Mouse (Mus musculus) liver, adult 2 months (tissue): ENCODE results near the gene Mlxip. TPM values are rescaled to one million over a fixed set of nuclear protein-coding genes. Genes with fewer than 3 reads are reported as not detected.

Experiments
- DNase-seq: peaks from one replicate; pipeline ENCODE4 v3.0.0-alpha.2; 2011; ENCODE audit warnings: low read depth, low spot score; ENCODE audit errors: extremely low read depth
- H3K27ac ChIP-seq: fragments of 200-500 bp; replicated peaks from 2 replicates; pipeline ENCODE4 v1.5.1; 2012; ENCODE audit warnings: low read depth, mild to moderate bottlenecking, control low read depth, inconsistent platforms, low read length; ENCODE audit not compliant: insufficient read depth
- H3K27me3 ChIP-seq: fragments of 200-500 bp; 2 replicates; pipeline ENCODE4 v1.6.1; 2012; ENCODE audit warnings: mild to moderate bottlenecking, moderate library complexity, low read length, inconsistent platforms; ENCODE audit not compliant: control insufficient read depth, insufficient read depth
- H3K36me3 ChIP-seq: fragments of 200-500 bp; 2 replicates; pipeline ENCODE4 v1.6.1; 2012; ENCODE audit warnings: low read length, inconsistent platforms; ENCODE audit not compliant: control insufficient read depth, insufficient read depth
- H3K4me1 ChIP-seq: fragments of 200-500 bp; 2 replicates; pipeline ENCODE4 v1.6.1; 2011; ENCODE audit warnings: low read length; ENCODE audit not compliant: control insufficient read depth, insufficient read depth
- H3K4me3 ChIP-seq: fragments of 200-500 bp; 2 replicates; pipeline ENCODE4 v1.5.1; 2011; ENCODE audit warnings: low read depth, mild to moderate bottlenecking, control low read depth, low read length, moderate library complexity; ENCODE audit not compliant: insufficient read depth
- H3K79me2 ChIP-seq: fragments of 200-500 bp; 2 replicates; pipeline ENCODE4 v1.6.1; 2012; ENCODE audit warnings: inconsistent platforms, mild to moderate bottlenecking, low read length, moderate library complexity; ENCODE audit not compliant: control insufficient read depth, insufficient read depth
- H3K9ac ChIP-seq: fragments of 200-500 bp; 2 replicates; pipeline ENCODE4 v1.6.1; 2012; ENCODE audit warnings: low read depth, mild to moderate bottlenecking, control low read depth, inconsistent platforms, low read length
- CTCF ChIP-seq: fragments of 200-500 bp; IDR thresholded peaks from 2 replicates; pipeline ENCODE4 v1.5.1; 2011; ENCODE audit warnings: low read depth, low read length, control low read depth
- POLR2A ChIP-seq: fragments of 200-500 bp; IDR thresholded peaks from 2 replicates; pipeline ENCODE4 v1.6.1; 2011; ENCODE audit warnings: low read length, control low read depth; ENCODE audit not compliant: insufficient read depth; ENCODE audit errors: extremely low read depth
- WGBS: fragments of 180-500 bp; shearing (Covaris S2); methylation state at CpG from one replicate; pipeline ENCODE4 v1.1.7; 2018; 5-methylcytosine and 5-hydroxymethylcytosine counted together
- polyA plus RNA-seq: library from polyadenylated mRNA; depleted of rRNA; stranded (reverse); fragments of >200 nt; gene quantifications from 2 replicates; pipeline ENCODE4 v1.2.3, GENCODE M21; 2012; rRNA removed
- total RNA-seq: library from RNA; depleted of rRNA; stranded (reverse); fragments of >200 nt; gene quantifications from 2 replicates; pipeline ENCODE4 v1.2.3, GENCODE M21; 2014; rRNA removed

The Mlxip gene
- total and polyA plus RNA-seq, 2 experiments = 2.0 to 5.1 TPM

DNA sequence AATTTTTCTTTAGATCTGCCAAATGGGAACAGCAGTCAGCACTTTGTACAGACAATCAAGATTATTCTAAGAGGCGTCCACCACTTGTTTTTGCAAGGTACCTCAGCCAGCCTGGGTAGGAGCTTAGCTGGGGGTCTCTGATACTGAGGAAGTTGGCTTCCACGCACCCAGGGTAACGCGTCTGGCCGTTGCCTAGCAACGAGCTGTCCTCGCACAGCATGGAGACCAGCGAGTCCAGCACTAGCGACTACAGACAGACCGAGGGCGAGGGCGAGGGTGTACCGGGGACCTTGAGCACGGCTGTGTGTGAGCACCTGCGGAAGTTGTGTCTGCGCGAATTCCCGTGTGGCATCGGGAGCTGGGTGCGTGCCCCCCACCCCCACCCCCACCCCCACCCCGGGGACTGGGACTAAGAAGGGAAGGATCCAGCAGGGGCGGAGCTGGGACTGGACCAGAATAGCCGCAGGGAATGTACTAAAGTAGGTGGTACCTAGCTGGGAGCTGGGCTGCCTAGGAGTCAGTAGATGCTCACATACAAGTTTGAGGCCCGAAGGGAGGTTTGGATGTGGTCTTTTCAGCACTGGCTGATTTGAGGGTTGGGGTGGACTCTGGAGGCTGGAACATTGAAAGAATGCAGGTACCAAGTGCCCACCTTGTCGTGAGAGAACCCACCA is 94.7 kb downstream of the Mlxip start, which contains the start of the genes Lrrc43 and Il31:
TSS of gene Lrrc43 (plus strand) at position 194 of the 674 bp plus-strand sequence.
TSS of gene Il31 (minus strand) at position 378 of the 674 bp plus-strand sequence.
- Histone ChIP-seq H3K79me2 (no peaks in the 10 kb centered on the region), H3K4me1 (no peaks in the 10 kb centered on the region), H3K36me3 (no peaks in the 10 kb centered on the region), H3K4me3 (no peak within 1 kb of the TSS), H3K27ac (no peak within 1 kb of the TSS), H3K27me3 (no peaks in the 10 kb centered on the region), H3K9ac (no peak within 1 kb of the TSS)
- no peak for DNase-seq
- TF ChIP-seq POLR2A (no peak), CTCF (no peak)
- 14% methylated on average over 25 of the region's 25 CpGs for WGBS

DNA sequence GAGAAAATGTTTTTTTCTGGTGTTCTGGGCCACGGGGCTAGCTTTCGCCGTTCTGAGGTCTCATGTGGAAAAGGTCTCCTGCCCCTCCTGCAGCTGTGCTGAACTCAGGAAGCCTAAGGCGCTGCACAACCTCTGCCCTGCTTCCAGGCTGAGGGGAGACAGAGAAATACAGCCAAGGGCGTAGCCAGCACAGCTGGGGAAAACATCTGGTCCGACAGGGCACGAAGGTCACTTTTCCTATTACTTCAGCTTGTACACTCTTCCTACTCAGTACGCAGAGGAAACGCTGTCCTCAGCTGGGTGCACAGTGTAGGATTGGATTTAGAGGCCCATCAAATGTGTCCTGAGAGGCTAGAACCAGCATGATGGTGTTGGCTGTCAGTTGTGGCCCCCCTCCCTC is 95.3 kb downstream of the Mlxip start:
- no peaks in the 10 kb centered on the region for H3K79me2 ChIP-seq
- H3K27ac ChIP-seq = no peak overlapping the region
- H3K36me3 ChIP-seq = no peaks in the 10 kb centered on the region
- DNase-seq = no peak
- no peak for TF ChIP-seq CTCF
- WGBS = 59% methylated on average over 9 of the region's 9 CpGs
- H3K27me3 ChIP-seq = no peaks in the 10 kb centered on the region
- H3K4me1 ChIP-seq = no peaks in the 10 kb centered on the region
- H3K9ac ChIP-seq = no peak overlapping the region
- H3K4me3 ChIP-seq = no peak overlapping the region

DNA sequence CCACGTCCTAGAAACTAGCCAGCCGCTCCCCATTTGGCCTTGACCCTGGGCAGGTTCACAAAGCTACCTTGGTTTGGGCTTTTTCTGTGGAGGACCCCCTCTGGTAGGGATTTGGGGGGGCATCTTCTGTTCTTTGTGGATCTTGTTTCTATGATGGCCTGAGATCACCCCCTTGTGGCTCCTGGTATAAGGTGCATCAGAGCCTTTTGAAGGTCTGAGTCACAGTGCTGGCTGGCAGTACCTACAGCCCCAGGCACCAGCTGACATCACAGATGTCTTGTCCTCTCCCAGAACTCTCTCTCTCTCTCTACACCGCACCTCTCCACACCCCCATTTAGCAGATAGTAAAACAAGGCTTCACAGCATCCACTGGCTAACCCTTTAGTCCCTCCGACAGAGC is 105.1 kb downstream of the Mlxip start:
- Histone ChIP-seq H3K27ac (no peak overlapping the region), H3K4me1 (0 out of 2 replicates have a peak, but pooled peaks cover 4% of the 10 kb centered on the region), H3K79me2 (no peaks in the 10 kb centered on the region), H3K27me3 (0 out of 2 replicates have a peak, but pooled peaks cover 3% of the 10 kb centered on the region), H3K9ac (no peak overlapping the region), H3K36me3 (no peaks in the 10 kb centered on the region), H3K4me3 (no peak overlapping the region)
- WGBS = 36% methylated on average over 4 of the region's 4 CpGs
- DNase-seq = no peak
- no peak for TF ChIP-seq POLR2A
- TF ChIP-seq CTCF = 0 out of 2 replicates have a peak, but pooled peaks have one; percentile 3

DNA sequence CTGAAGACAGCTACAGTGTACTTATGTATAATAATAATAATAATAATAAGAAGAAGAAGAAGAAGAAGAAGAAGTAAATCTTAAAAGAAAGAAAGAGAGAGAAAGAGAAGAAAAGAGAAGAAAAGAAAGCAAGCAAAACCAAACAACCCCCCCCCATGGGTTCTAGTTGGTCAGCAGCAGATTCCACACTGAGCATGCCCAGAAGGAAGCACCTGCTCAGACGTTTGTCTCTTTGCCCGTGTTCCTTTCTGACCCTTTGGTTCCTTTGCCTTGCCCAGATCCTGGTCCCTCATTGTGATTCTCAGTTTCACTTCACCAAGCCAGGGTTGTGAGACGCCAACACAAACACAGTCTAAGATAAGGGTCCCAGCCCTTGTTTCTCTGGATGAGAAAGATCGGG is 107.4 kb downstream of the Mlxip start:
- no peak for TF ChIP-seq CTCF
- 49% methylated on average over 4 of the region's 4 CpGs for WGBS

More for the DNA sequence above, 107.4 kb downstream of the Mlxip start:
- Histone ChIP-seq H3K27me3 (0 out of 2 replicates have a peak, but pooled peaks cover 3% of the 10 kb centered on the region), H3K9ac (no peak overlapping the region), H3K4me1 (0 out of 2 replicates have a peak, but pooled peaks cover 4% of the 10 kb centered on the region), H3K36me3 (no peaks in the 10 kb centered on the region), H3K4me3 (no peak overlapping the region), H3K79me2 (no peaks in the 10 kb centered on the region), H3K27ac (no peak overlapping the region)
- no peak for DNase-seq

Other genes with a start within 250 kb of the Mlxip start
- gene Psmd9, start 225.4 kb upstream of the Mlxip start, total RNA-seq = 29.8 and 39.8 TPM in 2 replicates
- gene Psmd9, start 225.4 kb upstream of the Mlxip start, polyA plus RNA-seq = 26.4 and 28.5 TPM in 2 replicates
- gene Hpd, start 212.1 kb upstream of the Mlxip start, total RNA-seq = 3,614 and 3,656 TPM in 2 replicates
- gene Hpd, start 212.1 kb upstream of the Mlxip start, polyA plus RNA-seq = 3,813 and 5,374 TPM in 2 replicates
- gene Wdr66, start 142.7 kb upstream of the Mlxip start, total RNA-seq = 0.37 and 0.60 TPM in 2 replicates
- gene Wdr66, start 142.7 kb upstream of the Mlxip start, polyA plus RNA-seq = 0.35 and 0.60 TPM in 2 replicates
- 3.0 and 4.0 TPM in 2 replicates for gene Bcl7a, start 51.0 kb upstream of the Mlxip start, total RNA-seq
- 3.0 and 3.8 TPM in 2 replicates for gene Bcl7a, start 51.0 kb upstream of the Mlxip start, polyA plus RNA-seq
- not detected in 2 replicates for gene Lrrc43, start 94.5 kb downstream of the Mlxip start, total RNA-seq
- not detected in 2 replicates for gene Lrrc43, start 94.5 kb downstream of the Mlxip start, polyA plus RNA-seq
- gene Il31, start 94.7 kb downstream of the Mlxip start, total RNA-seq = not detected in 2 replicates
- not detected in 2 replicates for gene Il31, start 94.7 kb downstream of the Mlxip start, polyA plus RNA-seq
- gene B3gnt4, start 115.7 kb downstream of the Mlxip start, total RNA-seq = not detected in 2 replicates
- gene B3gnt4, start 115.7 kb downstream of the Mlxip start, polyA plus RNA-seq = not detected in 2 replicates
- gene Diablo, start 129.4 kb downstream of the Mlxip start, total RNA-seq = 28.1 and 32.8 TPM in 2 replicates
- 25.9 and 31.4 TPM in 2 replicates for gene Diablo, start 129.4 kb downstream of the Mlxip start, polyA plus RNA-seq
- 0.07 TPM in 1 of 2 replicates, not detected in the other for gene Gm49027, start 130.7 kb downstream of the Mlxip start, total RNA-seq
- gene Gm49027, start 130.7 kb downstream of the Mlxip start, polyA plus RNA-seq = 0.54 and 0.76 TPM in 2 replicates
- gene Vps33a, start 178.2 kb downstream of the Mlxip start, total RNA-seq = 15.4 and 19.7 TPM in 2 replicates
- gene Vps33a, start 178.2 kb downstream of the Mlxip start, polyA plus RNA-seq = 10.0 and 10.5 TPM in 2 replicates